Mouse (Mus musculus): Measurements from ENCODE around the gene Ugt1a10. TPM values are rescaled to one million over a fixed set of nuclear protein-coding genes. Genes with fewer than 3 reads are reported as not detected.

The Ugt1a10 gene
- total RNA-seq, 2 experiments from 2014 or later: not detected

- no peak for DNase-seq
Observed at GRCm38 (mm10) chr1:88231803-88232499, 176.8 kb downstream of the Ugt1a10 start.

GRCm38 (mm10) chr1:88232664-88233380 is 177.6 kb downstream of the Ugt1a10 start:
- DNase-seq: no peak

GRCm38 (mm10) chr1:88233421-88234247 is 178.4 kb downstream of the Ugt1a10 start:
- no peak for DNase-seq

- no peak for DNase-seq
Observed at GRCm38 (mm10) chr1:88234248-88234610, 179.0 kb downstream of the Ugt1a10 start.

- no peak for DNase-seq
Observed at GRCm38 (mm10) chr1:88234646-88235045, 179.5 kb downstream of the Ugt1a10 start.

GRCm38 (mm10) chr1:88235046-88235893 is 180.1 kb downstream of the Ugt1a10 start:
- DNase-seq: peak in 1 of 2 experiments; percentile 2

- no peak for DNase-seq
Observed at GRCm38 (mm10) chr1:88235894-88236415, 180.8 kb downstream of the Ugt1a10 start.

- DNase-seq: no peak
Observed at GRCm38 (mm10) chr1:88237311-88237710, 182.1 kb downstream of the Ugt1a10 start.

- no peak for DNase-seq
Observed at GRCm38 (mm10) chr1:88238771-88239170, 183.6 kb downstream of the Ugt1a10 start.

- DNase-seq: no peak
Observed at GRCm38 (mm10) chr1:88240072-88240471, 184.9 kb downstream of the Ugt1a10 start.

GRCm38 (mm10) chr1:88240579-88240978 is 185.4 kb downstream of the Ugt1a10 start:
- DNase-seq: no peak

GRCm38 (mm10) chr1:88243861-88244260 is 188.7 kb downstream of the Ugt1a10 start:
- DNase-seq: no peak

- no peak for DNase-seq
Observed at GRCm38 (mm10) chr1:88245881-88246280, 190.7 kb downstream of the Ugt1a10 start.

GRCm38 (mm10) chr1:88246386-88246785 is 191.2 kb downstream of the Ugt1a10 start:
- DNase-seq: no peak

GRCm38 (mm10) chr1:88247660-88248059 is 192.5 kb downstream of the Ugt1a10 start:
- DNase-seq: no peak

GRCm38 (mm10) chr1:88248658-88249057 is 193.5 kb downstream of the Ugt1a10 start:
- DNase-seq: no peak

GRCm38 (mm10) chr1:88249596-88249995 is 194.4 kb downstream of the Ugt1a10 start:
- no peak for DNase-seq

GRCm38 (mm10) chr1:88250023-88250422 is 194.8 kb downstream of the Ugt1a10 start:
- no peak for DNase-seq

GRCm38 (mm10) chr1:88253106-88253505 is 197.9 kb downstream of the Ugt1a10 start:
- no peak for DNase-seq

- no peak for DNase-seq
Observed at GRCm38 (mm10) chr1:88253540-88253939, 198.4 kb downstream of the Ugt1a10 start.

GRCm38 (mm10) chr1:88254793-88255465 is 199.7 kb downstream of the Ugt1a10 start:
- no peak for DNase-seq
